Mouse (Mus musculus) kidney, adult 2 months (tissue): ENCODE data around the gene Pnma1.

ENCODE experiments used
- CTCF ChIP-seq: fragments of 200-500 bp; conservative IDR thresholded peaks from 2 replicates; pipeline ENCODE4 v1.5.1; 2011; ENCODE audit warnings: low read depth, mild to moderate bottlenecking, control low read depth, low read length, moderate library complexity, mixed read lengths; ENCODE audit not compliant: insufficient read depth, insufficient read length
- POLR2A ChIP-seq: fragments of 200-500 bp; IDR thresholded peaks from one replicate; pipeline ENCODE4 v1.6.1; 2011; ENCODE audit warnings: low read depth, low read length, control low read depth

DNA sequence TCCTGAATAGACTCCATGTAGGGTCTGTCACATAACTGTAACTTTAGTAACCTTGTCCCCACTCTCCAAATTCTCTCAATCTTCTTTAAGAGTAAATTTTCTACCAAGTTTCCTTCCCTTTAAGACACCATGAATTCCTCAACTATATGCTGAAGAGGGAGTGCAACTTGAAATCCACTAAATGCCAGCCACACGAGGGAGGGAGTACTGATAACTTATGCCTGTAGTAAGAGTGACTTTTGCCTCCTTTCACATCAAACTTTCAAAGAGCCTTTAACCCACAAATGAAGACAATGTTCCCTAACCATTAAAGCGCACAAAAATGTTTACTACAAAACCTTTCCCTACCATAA is 46.8 kb downstream of the Pnma1 start:
- no peak for TF ChIP-seq CTCF
- TF ChIP-seq POLR2A = no peak
